Comparison of ENCODE assay signal across 17 mouse cellular contexts in the genomic region with DNA sequence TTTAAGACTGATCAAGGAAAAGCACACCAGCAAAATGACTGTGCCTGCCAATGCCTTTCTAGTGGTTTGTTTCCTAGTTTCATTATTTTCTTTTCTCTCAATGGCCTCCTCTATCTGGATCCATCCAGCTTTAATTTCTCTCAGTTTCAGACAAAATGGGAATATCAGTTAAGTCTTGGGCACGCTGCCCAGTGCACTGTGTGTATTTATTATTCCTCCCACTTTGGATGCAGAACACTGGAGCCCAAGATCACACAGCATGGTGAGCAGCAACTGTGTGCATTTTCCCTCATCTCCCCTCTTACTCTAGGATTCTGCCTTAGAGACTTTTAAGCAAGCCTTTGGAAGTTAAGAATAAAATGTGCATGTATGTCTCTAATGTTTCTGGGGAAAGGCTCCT. TPM values are rescaled to one million over a fixed set of nuclear protein-coding genes. Genes with fewer than 3 reads are reported as not detected.
DNase-seq lines count a peak whose midpoint lies in the region; ATAC-seq lines count a peak whose summit lies in the region.
"Had no signal": no experiment of that assay in that cellular context is flagged by ENCODE, and none has a peak within 500 bp of the region (broad histone marks: within the 10 kb centered on the region; RNA-seq: fewer than 3 reads in every experiment).

No protein-coding gene starts in this region.

- H3K4me3 ChIP-seq in hindbrain, embryonic 14.5 days (replicated peaks; ENCODE audit: low read length) = no peak overlapping the region
- no peak overlapping the region for H3K4me3 ChIP-seq in hindbrain, embryonic 13.5 days
- no peak overlapping the region for H3K4me3 ChIP-seq in forebrain, embryonic 16.5 days (replicated peaks; ENCODE audit: low read length)
- H3K4me3 ChIP-seq: heart, embryonic 12.5 days; liver, embryonic 15.5 days; midbrain, embryonic 12.5 days had no signal

- no peak overlapping the region for H3K4me2 ChIP-seq in hindbrain, embryonic 14.5 days (replicated peaks)
- H3K4me2 ChIP-seq in hindbrain, embryonic 13.5 days = no peak overlapping the region
- H3K4me2 ChIP-seq in forebrain, embryonic 16.5 days (ENCODE audit: low read length) = no peak overlapping the region
- H3K4me2 ChIP-seq: heart, embryonic 12.5 days; liver, embryonic 15.5 days; midbrain, embryonic 12.5 days had no signal

- 0 out of 2 replicates have a peak overlapping the region, but pooled peaks have one; percentile 14 for H3K27ac ChIP-seq in hindbrain, embryonic 14.5 days
- H3K27ac ChIP-seq in hindbrain, embryonic 13.5 days = no peak overlapping the region
- H3K27ac ChIP-seq in forebrain, embryonic 16.5 days (ENCODE audit: low read length) = no peak overlapping the region
- H3K27ac ChIP-seq: liver, embryonic 15.5 days; midbrain, embryonic 12.5 days had no signal

- no peak overlapping the region for H3K9ac ChIP-seq in hindbrain, embryonic 14.5 days
- H3K9ac ChIP-seq in hindbrain, embryonic 13.5 days = no peak overlapping the region
- H3K9ac ChIP-seq in forebrain, embryonic 16.5 days (replicated peaks; ENCODE audit: low read depth, low read length) = no peak overlapping the region
- H3K9ac ChIP-seq: heart, embryonic 12.5 days; liver, embryonic 15.5 days; midbrain, embryonic 12.5 days had no signal

- 78% methylated on average over 1 of the region's 1 CpGs for WGBS in hindbrain, embryonic 14.5 days
- WGBS in hindbrain, embryonic 13.5 days = 88% methylated on average over 1 of the region's 1 CpGs
- 46% methylated on average over 1 of the region's 1 CpGs for WGBS in forebrain, embryonic 16.5 days

- intact Hi-C loops in left cerebral cortex, postnatal 4 days (cut with DNase I) = no loop called here

- H3K27me3 ChIP-seq in hindbrain, embryonic 14.5 days (ENCODE audit: control insufficient read depth, insufficient read depth, low read length) = no peaks in the 10 kb centered on the region
- no peaks in the 10 kb centered on the region for H3K27me3 ChIP-seq in hindbrain, embryonic 13.5 days
- H3K27me3 ChIP-seq in forebrain, embryonic 16.5 days (replicated peaks; ENCODE audit: control insufficient read depth, insufficient read depth, low read length) = no peaks in the 10 kb centered on the region
- H3K27me3 ChIP-seq: heart, embryonic 12.5 days; liver, embryonic 15.5 days; midbrain, embryonic 12.5 days had no signal

- H3K9me3 ChIP-seq in hindbrain, embryonic 14.5 days (ENCODE audit: control insufficient read depth, low read length) = no peaks in the 10 kb centered on the region
- H3K9me3 ChIP-seq in hindbrain, embryonic 13.5 days = no peaks in the 10 kb centered on the region
- no peaks in the 10 kb centered on the region for H3K9me3 ChIP-seq in forebrain, embryonic 16.5 days (ENCODE audit: control insufficient read depth, low read length)
- H3K9me3 ChIP-seq: G1E; heart, embryonic 12.5 days; liver, embryonic 15.5 days; midbrain, embryonic 12.5 days had no signal

- H3K36me3 ChIP-seq in hindbrain, embryonic 14.5 days (replicated peaks; ENCODE audit: control insufficient read depth, insufficient read depth) = peaks cover 46% of the 10 kb centered on the region
- peaks cover 37% of the 10 kb centered on the region for H3K36me3 ChIP-seq in hindbrain, embryonic 13.5 days
- peaks cover 11% of the 10 kb centered on the region; the same call in 1 of the 2 replicates for H3K36me3 ChIP-seq in forebrain, embryonic 16.5 days (ENCODE audit: control insufficient read depth, insufficient read depth)
- H3K36me3 ChIP-seq: G1E had no signal

- no peaks in the 10 kb centered on the region for H3K4me1 ChIP-seq in hindbrain, embryonic 14.5 days (replicated peaks; ENCODE audit: control insufficient read depth, insufficient read depth, low read length)
- no peaks in the 10 kb centered on the region for H3K4me1 ChIP-seq in hindbrain, embryonic 13.5 days (replicated peaks)
- no peaks in the 10 kb centered on the region for H3K4me1 ChIP-seq in forebrain, embryonic 16.5 days (replicated peaks; ENCODE audit: control insufficient read depth, insufficient read depth, low read length)
- H3K4me1 ChIP-seq: heart, embryonic 12.5 days; liver, embryonic 15.5 days; midbrain, embryonic 12.5 days had no signal

- DNase-seq in hindbrain, embryonic 14.5 days (ENCODE audit: low spot score) = no peak
- peak; percentile 7 to 49 for DNase-seq in layer of hippocampus, adult 18-20 months (ENCODE audit: low spot score in 2 of 2)
- peak; percentile 56 for DNase-seq in left cerebral cortex, postnatal 4 days
- no peak for DNase-seq in gastrocnemius, postnatal 10 days
- DNase-seq in Muller cell, postnatal 12 days (ENCODE audit: inconsistent ontology term) = no peak
- DNase-seq: adrenal gland, postnatal 10 days; heart, postnatal 4 days; kidney, postnatal 25 days; lung, postnatal 36 days had no signal

- no peak for ATAC-seq in hindbrain, embryonic 14.5 days (ENCODE audit: low FRiP score)
- no peak for ATAC-seq in hindbrain, embryonic 13.5 days (ENCODE audit: low FRiP score)
- peak; percentile 79 for ATAC-seq in forebrain, embryonic 16.5 days
- ATAC-seq: intestine, postnatal 0 days had no signal

RNA-seq across cellular contexts. Expression of a gene that starts 27.5 kb away (rescaled TPM):
- polyA plus RNA-seq in hindbrain, embryonic 14.5 days (2014; fragmentation: Nextera tagmentation; extraction: Ambion mirVana) = 59.5 and 66.0 TPM in 2 replicates
- polyA plus RNA-seq in hindbrain, embryonic 13.5 days (2015; fragmentation: Nextera tagmentation; extraction: Ambion mirVana) = 57.1 and 62.5 TPM in 2 replicates
- 67.7 and 68.9 TPM in 2 replicates for polyA plus RNA-seq in forebrain, embryonic 16.5 days (2015; fragmentation: Nextera tagmentation; extraction: Ambion mirVana)
- 10 to 100 TPM; 45.8 to 51.1 TPM for total RNA-seq in layer of hippocampus, adult 18-20 months (2021)
- 10 to 100 TPM; 62.2 to 65.5 TPM for total RNA-seq in left cerebral cortex, postnatal 4 days (2021)
- 10 to 100 TPM; 31.1 to 31.3 TPM for total RNA-seq in gastrocnemius, postnatal 10 days (2021)

RNA-seq across cellular contexts. Expression of a gene that starts 27.5 kb away (rescaled TPM):
- polyA plus RNA-seq in hindbrain, embryonic 14.5 days (2014; fragmentation: Nextera tagmentation; extraction: Ambion mirVana) = 40.2 and 43.7 TPM in 2 replicates
- 57.3 and 61.0 TPM in 2 replicates for polyA plus RNA-seq in hindbrain, embryonic 13.5 days (2015; fragmentation: Nextera tagmentation; extraction: Ambion mirVana)
- polyA plus RNA-seq in forebrain, embryonic 16.5 days (2015; fragmentation: Nextera tagmentation; extraction: Ambion mirVana) = 50.5 and 58.2 TPM in 2 replicates
- total RNA-seq in layer of hippocampus, adult 18-20 months (2021) = 10 to 100 TPM; 32.0 to 35.3 TPM
- 10 to 100 TPM; 37.5 to 40.3 TPM for total RNA-seq in left cerebral cortex, postnatal 4 days (2021)
- total RNA-seq in gastrocnemius, postnatal 10 days (2021) = 10 to 100 TPM; 19.8 to 22.7 TPM

RNA-seq across cellular contexts. Expression of a gene that starts 48.1 kb away (rescaled TPM):
- polyA plus RNA-seq in hindbrain, embryonic 14.5 days (2014; fragmentation: Nextera tagmentation; extraction: Ambion mirVana) = 119 and 122 TPM in 2 replicates
- 125 and 127 TPM in 2 replicates for polyA plus RNA-seq in hindbrain, embryonic 13.5 days (2015; fragmentation: Nextera tagmentation; extraction: Ambion mirVana)
- 100 and 108 TPM in 2 replicates for polyA plus RNA-seq in forebrain, embryonic 16.5 days (2015; fragmentation: Nextera tagmentation; extraction: Ambion mirVana)
- total RNA-seq in layer of hippocampus, adult 18-20 months (2021) = 10 to 100 TPM; 28.0 to 31.4 TPM
- total RNA-seq in left cerebral cortex, postnatal 4 days (2021) = 10 to 100 TPM; 29.9 to 32.8 TPM
- total RNA-seq in gastrocnemius, postnatal 10 days (2021) = 10 to 100 TPM; 56.3 to 65.8 TPM

RNA-seq across cellular contexts. Expression of a gene that starts 56.2 kb away (rescaled TPM):
- 15.1 TPM in 2 replicates for polyA plus RNA-seq in hindbrain, embryonic 14.5 days (2014; fragmentation: Nextera tagmentation; extraction: Ambion mirVana)
- 17.6 and 18.8 TPM in 2 replicates for polyA plus RNA-seq in hindbrain, embryonic 13.5 days (2015; fragmentation: Nextera tagmentation; extraction: Ambion mirVana)
- 27.0 and 36.6 TPM in 2 replicates for polyA plus RNA-seq in forebrain, embryonic 16.5 days (2015; fragmentation: Nextera tagmentation; extraction: Ambion mirVana)
- total RNA-seq in layer of hippocampus, adult 18-20 months (2021) = 10 to 100 TPM; 12.0 to 12.9 TPM
- total RNA-seq in left cerebral cortex, postnatal 4 days (2021) = 10 to 100 TPM; 18.4 to 20.1 TPM
- total RNA-seq in gastrocnemius, postnatal 10 days (2021) = 10 to 100 TPM; 18.2 to 27.2 TPM
- polyA plus RNA-seq: G1E had no signal

RNA-seq across cellular contexts. Expression of a gene that starts 57.6 kb away (rescaled TPM):
- polyA plus RNA-seq in hindbrain, embryonic 14.5 days (2014; fragmentation: Nextera tagmentation; extraction: Ambion mirVana) = 0.27 and 0.37 TPM in 2 replicates
- polyA plus RNA-seq in hindbrain, embryonic 13.5 days (2015; fragmentation: Nextera tagmentation; extraction: Ambion mirVana) = not detected in 2 replicates
- polyA plus RNA-seq in forebrain, embryonic 16.5 days (2015; fragmentation: Nextera tagmentation; extraction: Ambion mirVana) = not detected in 2 replicates
- total RNA-seq in layer of hippocampus, adult 18-20 months (2021) = not detected
- total RNA-seq in left cerebral cortex, postnatal 4 days (2021) = under 1 TPM in 1 of 2 experiments, not detected in 1; 0.62 TPM
- not detected for total RNA-seq in gastrocnemius, postnatal 10 days (2021)
- total RNA-seq: heart, postnatal 4 days had no signal
- polyA plus RNA-seq: G1E; spleen, adult 2 months had no signal

Comparison
In these comparisons a context has a peak if more than half of its experiments do, and no peak if none do; other contexts are left out.
1. DNase-seq: peak in layer of hippocampus, adult 18-20 months (2 of 2) and left cerebral cortex, postnatal 4 days (single experiment); none in hindbrain, embryonic 14.5 days (single experiment), gastrocnemius, postnatal 10 days (single experiment) and Muller cell, postnatal 12 days (single experiment).